Mouse (Mus musculus) adrenal gland, postnatal 25 days (tissue): Measurements from ENCODE around the gene Slc16a1. TPM values are rescaled to one million over a fixed set of nuclear protein-coding genes. Genes with fewer than 3 reads are reported as not detected.
"Not testable (repeated sequence)": the region's sequence is repeated elsewhere in the genome, so short reads cannot be mapped to it uniquely, and the experiment has no call there.

Source experiments
- DNase-seq: peaks from one replicate; pipeline ENCODE4 v3.0.0; 2021; ENCODE audit warnings: mixed read lengths
- total RNA-seq: library from RNA; stranded (reverse); gene quantifications from 2 replicates; pipeline ENCODE4 v1.2.3, GENCODE M21; 2021

The Slc16a1 gene
- total RNA-seq, 1 experiment from 2014 or later, result 26.1 TPM

DNA sequence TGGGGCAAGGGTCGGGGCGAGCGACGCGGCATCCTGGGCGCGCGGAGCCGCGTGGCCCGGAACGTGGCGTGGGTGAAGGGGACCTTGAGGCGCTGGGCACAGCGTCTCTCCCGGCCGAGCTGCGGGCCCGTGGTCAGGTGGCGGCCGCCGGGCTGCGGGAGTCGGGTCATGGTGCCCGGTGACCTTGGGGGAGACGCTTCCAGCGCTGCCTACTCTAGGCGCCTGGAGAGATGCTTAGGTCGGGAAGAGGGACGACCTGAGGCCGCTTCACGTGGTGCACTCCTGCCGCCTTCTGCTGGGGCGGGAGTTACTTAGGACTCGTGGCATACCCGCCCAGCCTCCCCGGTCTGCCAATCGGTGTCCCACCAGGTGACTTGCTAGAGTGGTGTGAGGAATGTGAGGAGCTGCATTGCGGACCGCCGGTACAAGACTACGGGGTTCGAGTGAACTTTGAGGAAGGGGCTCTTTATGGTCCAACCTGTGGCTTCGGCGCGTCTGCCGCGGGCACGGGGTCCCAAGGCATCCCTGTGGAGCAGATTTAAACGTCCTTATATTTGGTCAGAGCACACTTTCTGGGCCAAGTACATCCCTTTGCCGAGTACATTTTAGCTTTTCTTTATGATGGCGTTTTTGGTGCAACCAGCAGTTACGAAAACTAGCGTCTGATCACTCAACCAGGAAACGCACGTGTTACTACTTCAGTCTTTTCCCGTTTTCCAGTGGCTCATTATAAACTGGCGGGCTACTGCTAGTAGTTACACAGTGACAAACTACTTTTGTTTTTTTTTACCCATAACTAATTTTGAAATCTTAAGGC, 672 bp downstream of the Slc16a1 start:
- DNase-seq, result peak; percentile 51

DNA sequence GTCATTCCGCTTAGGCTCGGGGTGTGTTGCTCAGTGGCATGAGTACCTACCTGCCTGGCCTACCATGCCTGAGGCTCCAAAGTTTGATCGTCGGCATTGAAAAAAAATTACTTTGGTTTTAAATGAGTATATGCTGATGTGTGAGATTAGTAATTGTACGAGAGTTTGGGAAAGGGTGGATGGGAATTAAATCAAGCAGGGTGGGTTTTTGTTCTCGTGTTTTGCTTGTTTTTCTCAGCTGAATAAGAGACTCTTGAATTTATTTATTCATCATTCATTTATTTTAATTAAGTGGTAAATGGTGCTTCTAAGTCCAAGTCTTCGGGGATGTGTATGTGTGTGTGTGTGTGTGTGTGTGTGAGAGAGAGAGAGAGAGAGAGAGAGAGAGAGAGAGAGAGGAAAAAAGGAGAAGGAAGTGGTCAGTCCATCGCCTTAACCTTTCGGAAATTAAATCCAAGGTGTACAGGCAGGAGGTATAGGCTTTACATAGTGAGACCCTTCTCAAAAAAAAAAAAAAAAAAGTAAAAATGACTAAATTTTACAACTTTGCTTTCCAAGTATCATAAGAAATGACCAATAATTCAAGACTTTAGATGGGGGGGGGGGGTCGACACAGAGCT, 1.4 kb downstream of the Slc16a1 start:
- no peak for DNase-seq

DNA sequence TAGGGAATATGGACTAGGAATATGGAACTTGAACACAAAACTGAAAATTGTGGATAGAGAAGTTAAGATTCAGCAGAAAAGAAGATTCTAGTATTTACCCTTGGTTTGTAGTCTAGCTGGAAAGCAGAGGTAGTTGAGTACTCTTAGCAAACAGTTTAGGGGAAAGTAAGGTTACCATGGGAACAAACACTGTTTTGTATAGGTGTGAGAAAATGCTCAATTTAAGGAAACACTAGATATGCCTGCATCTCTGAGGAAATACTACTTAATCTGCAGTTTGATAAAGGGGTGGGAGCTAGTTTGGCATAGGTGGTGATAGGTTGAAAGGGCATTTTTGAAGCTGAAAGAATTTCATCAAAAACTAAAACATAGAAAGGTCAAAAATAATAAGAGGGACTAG, 2.4 kb downstream of the Slc16a1 start:
- DNase-seq, result no peak

DNA sequence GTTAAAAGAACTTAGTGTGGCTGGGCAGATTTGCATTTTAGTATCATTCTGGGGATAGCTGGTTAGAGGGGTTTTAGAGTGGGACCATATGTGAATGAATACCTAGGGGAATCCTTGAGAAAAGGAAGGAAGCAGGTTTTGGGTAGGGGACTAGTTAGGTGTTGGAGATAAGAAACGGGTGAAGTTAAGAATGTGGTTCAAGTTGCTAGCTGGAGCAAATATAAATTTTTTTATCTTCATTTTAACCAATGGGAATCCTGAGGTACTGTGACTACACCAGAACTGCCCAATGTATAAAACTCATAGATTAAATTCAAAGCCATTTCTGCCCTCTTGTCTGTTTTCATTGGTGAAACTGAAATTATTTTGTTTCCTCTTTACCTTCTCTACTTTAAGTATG, 2.8 kb downstream of the Slc16a1 start:
- no peak for DNase-seq

DNA sequence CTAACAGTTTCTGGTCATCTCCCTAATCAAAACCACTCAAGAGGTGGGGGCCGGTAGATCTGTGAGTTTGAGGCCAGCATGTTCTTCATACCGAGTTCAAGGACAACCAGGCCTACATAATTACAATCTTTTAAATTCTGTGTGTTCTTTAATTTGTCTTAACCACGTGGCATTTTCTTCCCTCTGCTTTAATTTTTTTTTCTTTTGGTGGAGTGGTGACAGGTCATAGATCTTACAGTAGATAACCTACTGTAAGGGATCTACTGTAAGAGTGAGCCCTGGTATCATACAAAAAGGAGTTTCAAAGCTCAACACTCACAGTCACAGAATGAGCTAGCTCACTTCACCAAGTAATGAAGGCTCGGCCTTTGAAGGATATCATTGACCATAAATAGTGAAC, 4.6 kb downstream of the Slc16a1 start:
- DNase-seq, result no peak

DNA sequence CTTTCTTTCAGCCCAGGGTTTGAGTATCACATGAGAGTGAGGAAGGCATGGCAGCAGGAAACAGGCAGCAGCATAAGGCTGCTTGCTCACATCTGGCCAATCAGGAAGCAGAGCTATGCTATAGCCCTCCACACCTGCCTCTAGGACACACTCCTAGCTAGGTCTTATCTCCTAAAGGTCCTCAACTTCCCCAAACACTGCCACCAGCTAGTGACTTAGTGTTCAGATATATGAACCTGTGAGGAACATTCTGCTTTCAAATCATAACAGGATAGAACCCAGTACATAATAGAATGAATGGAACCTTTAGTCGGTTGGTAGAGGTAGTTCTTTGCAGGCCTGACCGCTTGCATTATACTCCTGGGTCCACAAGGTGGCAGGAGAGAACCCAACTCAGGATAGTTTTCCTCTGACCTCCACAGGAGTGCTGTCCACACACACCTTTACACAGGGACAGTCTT, 5.4 kb downstream of the Slc16a1 start:
- peak; percentile 52 for DNase-seq

DNA sequence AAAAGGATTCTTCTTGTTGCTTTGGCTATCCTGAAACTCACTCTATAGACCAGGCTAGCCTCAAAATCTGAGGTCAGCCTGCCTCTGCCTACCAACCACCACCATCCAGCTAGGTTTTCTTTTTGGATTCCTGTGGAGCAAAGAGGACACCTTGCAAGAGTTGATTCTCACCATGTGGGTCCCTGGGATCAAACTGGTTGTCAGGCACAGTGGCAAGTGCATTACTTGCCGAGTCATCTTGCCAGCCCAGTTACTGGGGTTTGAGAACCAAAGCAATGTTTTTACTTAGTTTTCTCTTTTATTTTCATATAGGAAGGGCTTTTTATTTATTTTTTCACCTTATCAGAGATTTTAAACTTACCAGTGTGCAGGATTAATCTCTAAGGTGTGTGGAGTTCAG, 5.9 kb downstream of the Slc16a1 start:
- no peak for DNase-seq

DNA sequence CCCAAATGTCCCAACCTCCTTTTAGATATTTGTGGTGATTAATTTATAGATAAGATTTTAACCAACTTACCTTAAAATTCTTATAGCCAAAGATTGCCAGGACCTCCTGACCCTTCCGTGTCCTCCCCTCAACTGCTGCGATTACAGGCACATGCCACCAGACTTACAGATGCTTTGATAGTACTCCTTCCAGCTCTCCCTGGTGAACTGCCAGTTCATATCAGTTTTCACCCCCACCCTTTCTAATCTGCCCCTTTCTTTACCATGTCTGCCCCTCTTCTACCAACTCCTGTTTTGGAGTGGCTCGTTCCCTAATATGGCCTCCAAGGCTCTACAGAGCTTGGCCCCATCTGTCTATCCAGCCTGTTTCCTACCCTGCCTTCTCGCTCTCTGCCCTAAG, 15.8 kb downstream of the Slc16a1 start:
- DNase-seq, result no peak

DNA sequence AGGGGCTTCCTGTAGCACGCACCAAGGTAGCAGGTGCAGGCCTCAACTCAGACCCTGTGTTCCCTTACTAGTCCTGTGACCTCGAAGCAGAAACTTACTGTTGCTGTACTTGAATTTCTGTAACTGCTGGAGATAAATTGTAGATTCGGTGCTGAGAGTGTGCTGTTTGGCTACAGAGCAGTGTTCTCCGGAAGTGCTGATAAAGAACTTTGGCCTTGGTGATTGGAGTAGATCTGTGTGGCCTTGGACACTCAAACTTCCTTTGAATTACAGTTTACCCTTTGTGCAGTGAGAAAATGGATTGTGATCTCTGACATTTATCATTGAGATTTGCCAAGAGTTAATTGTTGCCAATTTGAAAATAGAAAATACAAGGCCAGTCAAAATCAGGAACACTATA, 16.5 kb downstream of the Slc16a1 start:
- DNase-seq, result no peak

DNA sequence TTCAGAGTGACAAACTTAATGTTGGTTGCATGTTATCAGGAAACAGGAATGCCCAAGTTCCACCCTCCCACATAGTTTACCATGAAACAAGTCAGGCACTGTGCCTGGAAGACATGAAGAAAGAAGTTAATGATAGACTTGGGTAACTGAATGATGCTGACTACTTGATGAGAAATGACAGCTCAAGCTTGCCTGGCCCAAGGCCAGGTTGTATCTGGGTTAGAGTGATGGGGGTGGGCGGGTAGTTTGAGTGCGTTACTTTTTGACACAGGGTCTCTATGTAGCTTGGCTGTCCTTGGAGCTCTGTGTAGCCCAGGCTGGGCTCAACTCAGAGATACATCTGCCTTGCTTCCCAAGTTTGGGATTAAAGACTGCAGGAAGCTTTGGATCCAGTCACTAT, 20.2 kb downstream of the Slc16a1 start:
- DNase-seq, result no peak

DNA sequence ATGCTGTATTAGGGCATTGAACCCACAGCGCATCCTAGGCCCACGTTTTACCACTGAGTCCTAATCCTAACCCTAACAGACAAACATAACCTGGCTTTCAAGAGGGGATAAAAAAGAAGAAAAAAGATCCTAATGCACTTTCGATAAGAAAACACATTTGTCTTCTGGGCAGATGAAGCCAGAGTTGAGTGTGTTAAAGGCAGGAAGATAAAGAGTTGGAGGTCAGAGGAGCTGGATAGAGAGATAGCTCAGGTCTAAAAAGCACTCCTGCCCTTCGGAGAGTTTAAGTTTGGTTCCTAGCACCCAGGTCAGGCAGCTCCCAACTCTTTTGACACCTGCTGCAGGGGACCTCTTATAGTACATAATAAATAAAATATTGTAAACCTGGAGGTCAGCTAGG, 21.3 kb downstream of the Slc16a1 start:
- no peak for DNase-seq

DNA sequence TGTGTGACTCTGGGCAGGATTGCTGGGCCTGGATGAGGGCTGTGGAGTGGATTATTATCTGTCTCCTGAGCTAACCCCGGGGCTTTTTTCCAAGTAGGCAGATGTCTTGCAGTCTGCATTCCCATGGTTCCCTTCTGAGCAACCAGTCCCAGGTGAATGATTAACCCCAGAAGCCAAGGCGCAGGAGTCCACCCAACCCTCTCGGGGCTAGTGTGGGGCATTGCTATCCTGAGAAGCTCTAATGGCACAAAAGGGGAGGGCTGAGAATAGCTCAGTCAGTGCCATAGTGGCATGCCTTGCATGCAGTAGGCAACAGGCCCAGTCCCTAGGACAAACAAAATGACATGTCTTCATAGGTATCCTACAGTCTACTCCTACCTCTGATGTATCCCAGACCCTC, 22.1 kb downstream of the Slc16a1 start:
- DNase-seq, result no peak

DNA sequence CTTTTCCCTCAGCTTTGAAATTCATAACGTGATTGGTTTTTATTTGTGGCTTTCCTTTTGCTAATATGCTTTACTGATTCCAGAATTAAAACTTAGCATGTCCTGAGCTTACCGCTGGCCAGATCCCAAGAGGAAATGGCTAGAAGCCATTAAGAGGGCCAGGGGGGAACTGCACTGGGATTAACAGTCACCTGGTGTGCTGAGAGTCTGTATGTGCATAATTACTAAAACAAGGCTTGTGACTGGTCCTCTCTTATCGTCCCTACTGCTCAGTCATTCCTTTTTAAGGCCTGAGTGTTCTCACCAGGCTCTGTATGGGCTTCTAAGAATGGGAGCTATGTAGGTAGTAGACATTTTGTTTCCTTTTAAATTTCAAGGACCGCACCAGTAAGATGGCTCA, 23.5 kb downstream of the Slc16a1 start:
- DNase-seq, result no peak

DNA sequence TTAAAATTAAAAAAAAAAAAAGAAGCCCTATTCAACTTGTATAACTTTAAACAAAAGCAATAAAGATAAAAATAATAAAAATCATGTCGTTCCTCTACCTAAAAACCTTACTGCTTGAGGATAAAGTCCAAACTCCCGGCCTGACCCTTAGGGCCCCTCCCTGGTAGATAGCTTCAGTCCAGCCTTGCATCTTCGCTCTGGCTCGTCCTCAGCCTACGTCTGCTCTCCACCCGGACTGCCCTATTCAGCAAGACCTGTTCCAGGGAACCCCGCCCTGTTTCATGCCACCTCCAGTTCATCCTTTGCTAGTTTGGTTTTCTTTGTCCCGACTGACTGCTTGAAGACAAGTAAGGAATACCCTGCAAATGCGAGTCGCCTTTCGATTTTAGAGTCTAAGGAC, 24.5 kb downstream of the Slc16a1 start:
- DNase-seq, result no peak

DNA sequence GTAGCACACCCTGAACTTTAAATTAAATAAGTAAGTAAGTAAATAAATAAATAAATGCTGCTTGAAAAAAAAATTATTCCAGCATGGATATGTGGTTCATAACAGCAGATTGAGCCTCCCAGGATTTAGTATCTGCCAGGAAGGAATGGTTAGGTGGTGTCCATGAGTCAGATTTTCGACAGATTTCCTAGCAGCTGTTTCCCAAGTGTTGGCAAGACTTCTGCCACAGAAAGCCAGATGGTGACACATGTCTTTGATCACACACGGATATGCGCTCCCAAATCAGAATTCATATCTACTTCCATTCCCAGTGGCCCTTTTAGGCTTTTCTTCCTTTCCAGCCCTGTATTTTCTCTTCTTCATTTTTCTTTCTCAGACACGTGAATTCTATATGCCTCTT, 28.5 kb downstream of the Slc16a1 start:
- DNase-seq, result no peak

DNA sequence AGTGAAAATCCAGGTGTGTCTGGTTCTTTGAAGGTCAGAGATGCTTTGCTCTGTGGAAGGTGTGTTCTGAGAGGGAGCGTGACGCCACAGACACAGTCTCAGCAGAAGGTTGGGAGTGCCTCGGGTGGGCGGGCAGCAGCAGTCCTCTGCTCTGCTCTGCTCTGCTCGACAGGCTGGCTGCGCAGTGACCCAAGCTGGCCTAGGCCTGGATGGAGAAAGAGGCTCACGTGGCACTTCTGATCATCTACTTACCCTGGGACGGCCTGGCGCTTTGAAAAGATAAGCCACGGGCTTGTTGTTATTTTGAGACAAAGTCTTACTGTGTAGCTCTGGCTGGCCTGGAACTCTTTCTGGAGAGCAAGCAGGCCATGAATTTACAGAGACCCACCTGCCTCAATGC, 29.0 kb downstream of the Slc16a1 start:
- no peak for DNase-seq

DNA sequence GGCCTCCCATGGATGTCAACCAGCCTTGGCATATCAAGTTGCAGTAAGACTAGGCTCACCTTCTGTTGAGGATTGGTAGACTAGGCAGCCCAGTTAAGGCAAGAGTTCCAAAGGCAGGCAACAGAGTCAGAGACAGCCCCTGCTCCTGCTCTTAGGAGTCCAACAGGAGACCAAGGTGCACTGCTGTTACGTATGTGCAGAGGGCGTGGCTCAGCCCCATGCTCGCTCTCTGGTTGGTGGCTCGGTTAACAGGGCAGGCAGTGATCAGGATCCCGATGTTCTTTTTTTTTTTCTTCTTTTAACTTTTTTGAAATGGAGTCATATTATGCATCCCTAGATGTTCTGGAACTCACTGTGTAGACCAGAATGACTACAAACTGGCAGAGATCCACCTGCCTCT, 30.5 kb downstream of the Slc16a1 start:
- no peak for DNase-seq

DNA sequence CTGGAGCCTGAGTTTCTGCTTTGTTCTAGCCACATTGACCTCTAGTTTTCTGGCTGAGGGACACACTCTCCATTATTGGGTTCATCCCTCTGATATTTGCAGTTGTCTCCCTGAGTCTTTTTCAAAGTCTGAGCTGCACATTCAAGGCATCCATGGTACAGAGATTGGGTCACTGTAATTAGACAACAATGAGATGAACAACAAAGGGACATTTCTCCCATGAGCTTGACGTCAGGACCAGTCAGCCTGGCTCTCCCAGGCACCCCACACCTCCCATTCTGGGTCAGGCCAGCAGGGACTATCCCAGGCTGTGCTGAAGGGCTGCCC, 31.4 kb downstream of the Slc16a1 start:
- no peak for DNase-seq

DNA sequence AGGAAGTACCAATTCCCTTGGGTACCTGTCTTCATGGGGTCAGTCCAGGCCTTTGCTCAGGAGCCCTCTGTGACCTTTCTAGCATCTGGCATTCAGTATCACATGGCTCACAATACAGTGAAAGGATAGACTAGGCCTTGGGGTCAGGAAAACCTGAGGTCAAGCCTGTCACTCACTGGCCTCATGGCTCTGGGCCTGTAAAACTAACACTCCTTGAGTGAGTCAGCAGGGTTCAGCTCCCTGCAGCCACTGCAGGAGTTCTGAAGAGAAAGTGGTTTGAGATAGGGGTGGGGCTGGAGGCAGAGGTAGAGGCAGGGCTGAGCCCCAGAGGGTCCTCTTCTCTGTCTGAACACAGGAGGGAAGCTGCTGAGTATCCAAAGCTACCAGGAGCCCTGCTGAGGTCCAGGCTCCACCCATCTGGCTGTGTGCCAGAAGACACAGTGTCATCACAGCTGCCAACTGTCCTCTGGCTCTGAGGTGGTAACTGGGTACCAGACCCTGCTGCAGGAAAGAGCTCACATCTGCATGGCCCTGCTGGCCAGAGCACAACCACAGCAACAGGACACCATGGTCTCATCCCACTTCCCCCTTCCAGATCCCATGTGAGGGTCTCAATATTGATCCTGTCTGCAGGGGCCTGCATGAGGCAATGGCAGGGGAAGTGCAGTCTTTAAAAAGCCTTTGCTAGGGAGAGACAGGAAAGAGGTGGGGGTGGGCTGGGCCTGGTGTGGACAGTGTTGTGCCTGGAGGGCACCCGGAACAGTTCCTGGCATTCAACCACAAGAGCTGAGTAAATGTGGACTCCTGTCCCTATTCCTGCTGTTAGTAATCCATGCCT, 31.9 kb downstream of the Slc16a1 start:
- not testable (repeated sequence) for DNase-seq

DNA sequence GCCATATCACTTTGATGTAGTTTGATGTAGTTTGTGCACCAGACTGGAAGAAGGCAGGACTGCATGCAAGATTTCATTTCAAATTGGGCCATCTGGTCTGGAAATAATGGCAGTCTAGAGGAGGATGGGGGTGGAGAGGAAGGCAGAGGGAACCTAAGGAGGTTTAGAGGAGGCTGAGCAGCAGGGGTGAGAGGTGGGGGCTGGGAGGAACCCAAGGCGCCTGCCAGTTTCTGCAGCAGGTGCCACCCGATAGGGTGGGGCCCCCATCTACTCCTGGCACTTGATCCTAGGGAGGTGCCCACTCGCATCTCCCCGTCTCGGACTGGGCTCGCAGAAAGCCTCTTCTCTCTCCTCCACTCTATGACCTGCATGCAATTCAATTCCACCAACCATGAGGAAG, 33.1 kb downstream of the Slc16a1 start:
- no peak for DNase-seq

DNA sequence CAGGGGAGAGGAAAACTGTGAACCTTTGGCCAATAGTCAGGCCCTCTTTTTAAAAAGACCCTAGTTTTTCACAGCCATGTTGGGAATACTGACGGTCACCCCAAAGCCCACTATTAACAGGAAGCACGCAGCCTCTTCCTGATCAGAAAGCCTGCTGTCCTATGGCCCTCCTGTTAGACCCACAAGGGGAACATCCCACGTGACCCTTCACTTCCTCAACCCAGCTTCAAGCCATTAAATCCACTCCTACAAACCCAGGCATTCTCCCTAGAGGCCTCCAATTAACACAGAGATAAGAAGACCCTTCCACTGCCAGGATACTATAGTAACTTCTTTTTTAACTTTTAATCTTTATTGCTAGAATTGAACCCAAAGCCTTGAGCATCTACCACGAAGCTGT, 33.6 kb downstream of the Slc16a1 start:
- no peak for DNase-seq

DNA sequence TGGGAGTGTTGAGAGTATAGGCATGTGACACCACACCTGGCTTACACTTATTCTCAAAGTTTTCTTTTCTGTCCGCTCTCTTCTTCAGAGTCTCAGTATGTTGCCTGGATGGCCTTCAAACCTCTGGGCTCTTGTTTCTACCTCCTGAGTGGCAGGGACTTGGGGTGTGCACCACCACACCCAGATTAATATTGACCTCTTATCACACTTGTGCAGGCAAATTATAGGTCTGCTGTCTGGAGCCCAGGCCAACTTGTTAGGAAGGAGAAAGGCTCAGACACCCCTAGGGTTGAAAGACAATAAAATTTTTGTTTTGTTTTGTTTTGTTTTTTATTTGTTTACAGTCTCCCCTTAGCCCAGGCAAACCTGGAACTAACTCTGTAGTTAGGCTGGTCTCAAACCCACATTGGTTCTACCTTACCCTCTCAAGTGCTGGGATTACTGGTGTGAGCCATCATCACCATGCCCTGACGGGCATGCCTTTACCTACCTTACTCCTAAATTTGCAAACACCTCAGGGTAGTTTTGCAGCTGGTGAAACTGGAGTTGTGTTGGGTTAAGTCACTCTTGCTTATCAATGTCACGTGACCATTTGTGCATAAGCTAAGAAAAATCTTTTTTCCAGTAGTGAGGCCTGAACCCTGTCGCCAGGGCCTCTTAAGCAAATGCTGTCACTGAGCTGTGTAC, 35.3 kb downstream of the Slc16a1 start:
- DNase-seq, result no peak
